ENCODE assay signal across 16 mouse cellular contexts in genomic region chr9:69592329-69593062, GRCm38 (mm10).
A peak's percentile ranks its signal among the peaks of the same experiment; 100 is the strongest.
DNase-seq lines count a peak whose midpoint lies in the region; ATAC-seq lines count a peak whose summit lies in the region.
"Had no signal": no experiment of that assay in that cellular context is flagged by ENCODE, and none has a peak within 500 bp of the region (broad histone marks: within the 10 kb centered on the region; RNA-seq: fewer than 3 reads in every experiment).

No protein-coding gene starts in this region.

- H3K9me3 ChIP-seq in heart, embryonic 10.5 days: no peaks in the 10 kb centered on the region
- H3K9me3 ChIP-seq in forebrain, embryonic 14.5 days (replicated peaks; ENCODE audit: control insufficient read depth, low read length): no peaks in the 10 kb centered on the region
- H3K9me3 ChIP-seq in midbrain, embryonic 15.5 days: no peaks in the 10 kb centered on the region
- H3K9me3 ChIP-seq: embryonic facial prominence, embryonic 15.5 days had no signal

- DNase-seq in heart, embryonic 10.5 days (ENCODE audit: low spot score): peak; percentile 25
- no peak for DNase-seq in heart, postnatal 10 days
- peak; percentile 60 for DNase-seq in Muller cell, postnatal 12 days (ENCODE audit: inconsistent ontology term)
- peak; percentile 90 for DNase-seq in forebrain, embryonic 14.5 days (ENCODE audit: low spot score)
- no peak for DNase-seq in left cerebral cortex, postnatal 14 days (ENCODE audit: low spot score in 2 of 2)
- DNase-seq in kidney, postnatal 4 days: no peak
- DNase-seq: adrenal gland, postnatal 14 days; cerebellum, adult 9-11 months; heart, adult 18-20 months; kidney, adult 8-10 months; liver; liver, postnatal 0 days; lung, postnatal 14 days; thymus, postnatal 25 days had no signal

- H3K4me2 ChIP-seq in forebrain, embryonic 14.5 days (ENCODE audit: low read length): peak overlapping the region; percentile 32; the same call in 1 of the 2 replicates
- H3K4me2 ChIP-seq in midbrain, embryonic 15.5 days: 0 out of 2 replicates have a peak overlapping the region, but pooled peaks have one; percentile 9
- H3K4me2 ChIP-seq: embryonic facial prominence, embryonic 15.5 days had no signal

- no peaks in the 10 kb centered on the region for H3K36me3 ChIP-seq in heart, embryonic 10.5 days
- H3K36me3 ChIP-seq in forebrain, embryonic 14.5 days (ENCODE audit: control insufficient read depth, insufficient read depth, low read length): no peaks in the 10 kb centered on the region
- H3K36me3 ChIP-seq in midbrain, embryonic 15.5 days (replicated peaks): no peaks in the 10 kb centered on the region
- H3K36me3 ChIP-seq: embryonic facial prominence, embryonic 15.5 days had no signal

- ATAC-seq in forebrain, embryonic 14.5 days: peak; percentile 86
- 0 out of 2 replicates have a peak, but pooled peaks have one; percentile 45 for ATAC-seq in midbrain, embryonic 15.5 days (replicated peaks)
- ATAC-seq: liver, postnatal 0 days had no signal

- no peaks in the 10 kb centered on the region for H3K4me1 ChIP-seq in heart, embryonic 10.5 days
- peaks cover 3% of the 10 kb centered on the region for H3K4me1 ChIP-seq in forebrain, embryonic 14.5 days (ENCODE audit: control insufficient read depth, insufficient read depth, low read length)
- H3K4me1 ChIP-seq in midbrain, embryonic 15.5 days: peaks cover 4% of the 10 kb centered on the region; the same call in 1 of the 2 replicates
- H3K4me1 ChIP-seq: embryonic facial prominence, embryonic 15.5 days had no signal

- WGBS in heart, embryonic 10.5 days: 76% methylated on average over 15 of the region's 15 CpGs
- WGBS in forebrain, embryonic 14.5 days: 9% methylated on average over 15 of the region's 15 CpGs
- WGBS in midbrain, embryonic 15.5 days: 39% methylated on average over 15 of the region's 15 CpGs

- intact Hi-C loops in heart, postnatal 10 days (cut with DNase I): no loop called here
- intact Hi-C loops in left cerebral cortex, postnatal 14 days (cut with DNase I): no loop called here

- no peaks in the 10 kb centered on the region for H3K27me3 ChIP-seq in heart, embryonic 10.5 days (ENCODE audit: insufficient read depth, poor library complexity, severe bottlenecking)
- H3K27me3 ChIP-seq in forebrain, embryonic 14.5 days (replicated peaks; ENCODE audit: control insufficient read depth, insufficient read depth, low read length): peaks cover 33% of the 10 kb centered on the region
- no peaks in the 10 kb centered on the region for H3K27me3 ChIP-seq in midbrain, embryonic 15.5 days (replicated peaks)
- H3K27me3 ChIP-seq: embryonic facial prominence, embryonic 15.5 days had no signal

- H3K4me3 ChIP-seq in heart, embryonic 10.5 days: no peak overlapping the region
- no peak overlapping the region for H3K4me3 ChIP-seq in forebrain, embryonic 14.5 days (ENCODE audit: low read depth, low read length)
- H3K4me3 ChIP-seq in midbrain, embryonic 15.5 days: no peak overlapping the region
- H3K4me3 ChIP-seq: embryonic facial prominence, embryonic 15.5 days had no signal

- no peak overlapping the region for H3K27ac ChIP-seq in heart, embryonic 10.5 days
- H3K27ac ChIP-seq in forebrain, embryonic 14.5 days (ENCODE audit: low read depth, low read length): no peak overlapping the region
- H3K27ac ChIP-seq in midbrain, embryonic 15.5 days: peak overlapping the region; percentile 23; the same call in 1 of the 2 replicates
- H3K27ac ChIP-seq: embryonic facial prominence, embryonic 15.5 days had no signal

- no peak overlapping the region for H3K9ac ChIP-seq in forebrain, embryonic 14.5 days (ENCODE audit: low read length)
- no peak overlapping the region for H3K9ac ChIP-seq in midbrain, embryonic 15.5 days
- H3K9ac ChIP-seq: embryonic facial prominence, embryonic 15.5 days; liver, postnatal 0 days had no signal

Comparison
In these comparisons a context has a peak if more than half of its experiments do, and no peak if none do; other contexts are left out.
1. DNase-seq: peak in heart, embryonic 10.5 days (single experiment), Muller cell, postnatal 12 days (single experiment) and forebrain, embryonic 14.5 days (single experiment); none in heart, postnatal 10 days (0 of 2), left cerebral cortex, postnatal 14 days (0 of 2) and kidney, postnatal 4 days (0 of 2).